Mouse (Mus musculus) frontal cortex, postnatal 14 days (tissue): ENCODE measurements around the gene Phox2a.

Experiments
- DNase-seq, 2 experiments: peaks; one replicate each; pipeline ENCODE4 v3.0.0; 2022; ENCODE audit warnings: low spot score in 2 of 2

The Phox2a gene

GRCm38 (mm10) chr7:101837606-101838471, 19.7 kb downstream of the Phox2a start, which contains the start of gene Inppl1:
TSS of gene Inppl1 (minus strand) at chr7:101838229.
- DNase-seq = peak; percentile 63 to 66

GRCm38 (mm10) chr7:101844186-101844585, 26.1 kb downstream of the Phox2a start:
- no peak for DNase-seq

GRCm38 (mm10) chr7:101847934-101848333, 29.8 kb downstream of the Phox2a start:
- DNase-seq = no peak

DNA sequence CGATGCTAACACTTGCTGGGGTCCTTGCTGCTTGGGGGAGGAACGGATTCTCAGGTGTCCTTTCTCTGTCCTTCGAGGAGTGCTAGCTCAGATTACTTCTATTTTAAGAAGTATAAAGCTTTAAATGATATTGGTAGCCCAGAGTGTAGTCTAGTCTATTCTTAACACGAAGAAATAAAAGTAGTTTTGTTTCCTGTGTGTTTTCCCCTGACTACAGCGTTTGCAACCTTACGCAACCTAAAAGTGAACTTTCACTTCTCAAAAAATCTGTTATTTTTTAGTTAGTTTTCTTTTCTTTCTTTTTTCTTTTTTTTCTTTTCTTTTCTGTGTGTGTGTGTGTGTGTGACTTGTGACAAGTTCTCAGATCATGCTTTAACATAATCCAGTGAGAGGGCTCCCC, 33.6 kb downstream of the Phox2a start:
- no peak for DNase-seq

- DNase-seq = no peak
Observed at GRCm38 (mm10) chr7:101852846-101853245, 34.7 kb downstream of the Phox2a start.

GRCm38 (mm10) chr7:101853816-101854215, 35.7 kb downstream of the Phox2a start:
- no peak for DNase-seq

DNA sequence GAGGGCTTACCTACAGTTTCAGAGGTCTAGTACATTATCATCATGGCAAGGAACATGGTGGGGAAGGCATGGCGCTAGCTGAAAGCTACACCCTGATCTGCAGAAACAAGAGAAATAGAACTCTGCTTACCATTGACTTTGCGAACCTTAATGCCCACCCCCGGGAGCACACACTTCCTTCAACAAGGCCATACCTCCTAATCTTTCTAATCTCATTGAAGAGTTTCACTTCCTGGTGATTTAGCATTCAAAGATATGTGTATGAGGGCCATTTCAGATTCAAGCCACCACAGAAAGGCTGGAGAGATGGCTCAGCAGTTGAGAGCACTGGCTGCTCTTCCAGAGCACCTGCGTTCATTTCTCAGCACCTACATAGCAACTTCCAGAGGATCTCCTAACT, 39.0 kb downstream of the Phox2a start, which contains the start of gene Folr2:
TSS of gene Folr2 (minus strand) at position 101 of the 400 bp plus-strand sequence.
- no peak for DNase-seq

DNA sequence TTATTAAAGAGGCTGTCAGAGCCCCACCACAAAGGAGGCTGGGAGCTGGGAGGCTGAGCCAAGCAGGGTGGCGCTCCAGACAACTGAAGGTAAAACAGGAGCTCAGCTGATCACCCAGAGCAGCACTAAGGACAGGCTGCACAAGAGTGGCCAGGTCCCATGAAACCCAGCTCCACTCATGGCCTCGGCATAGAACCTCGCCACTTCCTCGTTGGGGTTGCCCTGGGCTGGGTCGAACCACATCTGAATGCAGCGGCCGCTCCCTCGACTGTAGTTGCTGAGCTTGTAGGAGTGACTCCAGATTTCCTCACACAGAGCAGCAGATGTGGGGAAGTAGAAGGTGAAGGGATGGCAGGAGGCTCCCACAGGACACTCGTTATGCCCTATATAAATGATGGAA, 40.2 kb downstream of the Phox2a start:
- DNase-seq = no peak

GRCm38 (mm10) chr7:101860978-101861377, 42.9 kb downstream of the Phox2a start:
- no peak for DNase-seq

DNA sequence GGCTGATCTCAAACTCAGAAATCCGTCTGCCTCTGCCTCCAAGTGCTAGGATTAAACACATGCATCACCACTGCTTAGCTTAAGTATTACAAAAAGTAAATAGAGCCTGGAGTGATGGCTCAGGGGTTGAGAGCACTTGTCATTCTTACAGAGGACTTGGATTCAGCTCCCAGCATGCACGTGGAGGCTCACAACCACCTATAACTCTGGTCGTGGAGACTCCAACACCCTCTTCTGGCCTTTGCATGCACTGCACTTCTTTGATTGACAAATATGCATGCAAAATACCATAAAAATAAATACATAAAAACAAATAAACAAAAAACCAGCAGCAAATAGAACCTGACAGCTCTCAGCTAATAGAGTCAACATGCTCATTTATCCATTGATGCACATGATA, 44.2 kb downstream of the Phox2a start:
- no peak for DNase-seq

- DNase-seq = no peak
Observed at GRCm38 (mm10) chr7:101863415-101863814, 45.3 kb downstream of the Phox2a start, which contains the start of gene Anapc15. TSS of gene Anapc15 (plus strand) at chr7:101863715.

GRCm38 (mm10) chr7:101866491-101867265, 48.6 kb downstream of the Phox2a start:
- no peak for DNase-seq

DNA sequence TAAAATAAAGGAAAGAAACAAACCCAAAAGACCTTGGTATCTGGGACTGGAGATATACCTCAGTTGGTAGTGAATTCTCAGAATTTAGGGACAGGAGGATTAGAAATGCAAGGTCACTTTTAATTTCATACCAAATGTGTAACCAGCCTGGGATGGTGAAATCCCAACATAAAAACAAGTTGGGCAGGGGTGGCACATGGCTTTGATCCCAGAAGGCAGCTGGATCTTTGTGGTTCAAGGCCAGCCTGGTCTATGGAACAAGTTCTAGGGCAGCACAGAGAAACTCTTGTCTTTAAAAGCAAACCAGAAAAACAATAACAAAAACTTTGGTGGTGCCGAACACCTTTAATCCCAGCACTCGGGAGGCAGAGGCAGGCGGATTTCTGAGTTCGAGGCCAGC, 49.4 kb downstream of the Phox2a start:
- no peak for DNase-seq

DNA sequence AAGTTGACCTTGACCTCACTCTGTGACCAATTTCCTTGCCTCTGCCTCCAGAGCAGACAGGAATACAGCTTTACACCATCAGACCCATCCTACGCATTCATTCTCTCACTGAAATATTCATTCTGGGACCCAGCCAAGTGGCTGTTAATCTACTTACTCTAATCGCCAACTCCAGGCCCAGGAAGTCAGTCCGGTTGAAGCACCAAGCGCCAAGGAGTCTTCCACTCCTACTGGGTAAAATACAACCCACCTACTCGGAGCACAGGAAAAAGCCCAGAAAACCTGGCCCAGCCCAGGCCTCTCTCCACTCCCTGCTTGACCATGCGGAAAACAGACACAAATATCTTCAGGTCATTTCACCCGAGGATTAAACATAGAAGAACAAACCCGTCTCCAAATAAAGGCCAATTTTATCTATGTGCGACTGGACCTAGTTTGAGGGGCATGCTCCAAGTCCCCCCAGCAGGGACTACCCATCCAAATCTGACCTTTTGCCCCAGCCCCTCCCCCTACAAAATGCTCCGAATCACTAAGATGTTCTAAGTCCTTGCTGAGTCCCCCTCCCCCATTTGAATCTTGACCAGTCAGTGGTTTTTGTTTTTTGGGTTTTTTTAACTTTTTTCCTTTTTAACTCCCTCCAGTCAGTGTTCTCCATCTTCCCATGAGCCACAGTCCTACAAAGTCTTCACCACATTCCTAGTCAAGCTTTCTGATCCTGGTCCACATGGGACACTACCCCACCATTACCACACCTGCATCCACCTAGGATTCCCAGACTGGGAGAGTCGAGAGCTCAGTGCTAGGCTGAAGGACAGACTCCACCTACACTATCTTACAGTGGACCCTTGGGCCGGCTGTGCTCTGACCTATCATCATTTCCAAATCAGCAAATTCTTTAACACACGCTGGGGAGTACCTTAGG, 50.4 kb downstream of the Phox2a start:
- no peak for DNase-seq

- no peak for DNase-seq
Observed at GRCm38 (mm10) chr7:101869163-101869500, 51.0 kb downstream of the Phox2a start.

DNA sequence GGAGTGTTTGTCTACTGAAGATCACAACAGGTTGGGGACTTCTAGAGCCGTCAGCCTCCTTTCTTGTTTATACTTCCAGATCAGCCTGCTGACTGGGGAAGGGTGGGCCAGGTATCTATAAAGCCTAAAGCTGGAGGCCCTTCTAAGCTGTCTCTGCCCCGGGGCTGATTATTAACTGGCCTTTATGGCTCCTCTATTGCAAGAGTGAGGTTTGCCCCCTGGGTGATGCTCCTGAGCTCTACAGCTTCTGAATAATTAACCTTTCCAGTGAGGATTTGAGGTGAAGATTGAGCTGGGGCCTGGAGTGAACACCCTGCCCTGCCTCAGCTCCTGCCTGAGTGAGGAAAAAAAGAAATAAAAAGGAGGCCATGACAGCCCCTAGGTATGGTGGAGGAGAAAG, 52.5 kb downstream of the Phox2a start, which contains the start of gene Folr1:
TSS of gene Folr1 (minus strand) at position 160 of the 400 bp plus-strand sequence.
- no peak for DNase-seq

- DNase-seq = no peak
Observed at GRCm38 (mm10) chr7:101871296-101871695, 53.2 kb downstream of the Phox2a start.
